Mouse (Mus musculus): ENCODE measurements at regions not wholly inside any gene's neighbourhood (a gene's known extent, or its start where the extent isn't known, plus 50 kb on each side); places are given as distances from the start of the nearest gene placed in this dataset.

GRCm38 (mm10) chr10:118605156-118605821 lies 164.4 kb downstream of the Ifng start:
- H3K4me1 ChIP-seq (ENCODE audit: control insufficient read depth in 1 of 2, insufficient read depth in 2 of 2), result peaks cover under 1 to 2% of the 10 kb centered on the region in 2 experiments; a peak in 2 of 4 replicates
- no peak overlapping the region for H3K9ac ChIP-seq (ENCODE audit: insufficient read depth, low read depth)
- H3K27me3 ChIP-seq (replicated peaks), result no peaks in the 10 kb centered on the region
- in situ Hi-C loops (cut with MboI; ENCODE audit: low pct_ligation_motif_present, low pct_unique_long_range_greater_than_20kb, low sequenced_read_pairs), result loop anchor here (10.0 kb wide), 1 partner anchor 450 kb away; no protein-coding TSS in a partner anchor
- no peak overlapping the region for H3K4me3 ChIP-seq (replicated peaks in 1 of 3; ENCODE audit: low read depth in 2 of 3, low read length in 2 of 3, poor library complexity in 1 of 3)
- no peaks in the 10 kb centered on the region for H3K36me3 ChIP-seq (replicated peaks in 1 of 2; ENCODE audit: control insufficient read depth in 1 of 2, insufficient read depth in 1 of 2, low read length in 1 of 2)
- H3K79me2 ChIP-seq (replicated peaks; ENCODE audit: control insufficient read depth, extremely low read depth, insufficient read depth, poor library complexity, severe bottlenecking), result no peaks in the 10 kb centered on the region
- H3K4me2 ChIP-seq (ENCODE audit: insufficient read depth, low read depth, poor library complexity, severe bottlenecking), result no peak overlapping the region
- no peaks in the 10 kb centered on the region for H3K9me3 ChIP-seq (replicated peaks; ENCODE audit: low read length)
- TF ChIP-seq KAT2A (IDR thresholded peaks at IDR 0.05; ENCODE audit: insufficient replicate concordance, low read length), result no peak
- no peak for TF ChIP-seq EP300 (IDR thresholded peaks at IDR 0.05; ENCODE audit: low read length)
- peak; percentile 17 to 36; a peak in 2 of 4 replicates for TF ChIP-seq CTCF (conservative IDR thresholded peaks at IDR 0.05 in 1 of 2, IDR thresholded peaks at IDR 0.05 in 1 of 2; ENCODE audit: low read depth in 2 of 2, low read length in 2 of 2)
- TF ChIP-seq POLR2A (IDR thresholded peaks at IDR 0.05; ENCODE audit: low read depth, low read length), result no peak
- TF ChIP-seq ETS1 (conservative IDR thresholded peaks at IDR 0.05; ENCODE audit: low read depth, low read length), result no peak
- peak; percentile 35 for TF ChIP-seq RAD21 (IDR thresholded peaks at IDR 0.05; ENCODE audit: low read depth, low read length)
- no peak for TF ChIP-seq RCOR1 (conservative IDR thresholded peaks at IDR 0.05; ENCODE audit: low read depth, low read length)
- TF ChIP-seq SMC3 (IDR thresholded peaks at IDR 0.05; ENCODE audit: low read depth, low read length), result peak; percentile 20; the same call in 1 of the 2 replicates
- no peak for TF ChIP-seq MYC (IDR thresholded peaks at IDR 0.05; ENCODE audit: low read depth, low read length)
- TF ChIP-seq MXI1 (IDR thresholded peaks at IDR 0.05; ENCODE audit: low read depth, low read length), result no peak
- no peak for TF ChIP-seq E2F4 (IDR thresholded peaks at IDR 0.05; ENCODE audit: insufficient replicate concordance, low read depth, low read length)
- no peak for TF ChIP-seq NELFE (IDR thresholded peaks at IDR 0.05; ENCODE audit: low read depth, low read length)
- TF ChIP-seq NRF1 (IDR thresholded peaks at IDR 0.05; ENCODE audit: low read depth, low read length), result no peak
- no peak for TF ChIP-seq UBTF (IDR thresholded peaks at IDR 0.05; ENCODE audit: low read depth, low read length)
- no peak for TF ChIP-seq ZC3H11A (IDR thresholded peaks at IDR 0.05; ENCODE audit: low read depth, low read length)
- no peak for TF ChIP-seq JUN (IDR thresholded peaks at IDR 0.05; ENCODE audit: insufficient read depth, low read depth, low read length)
- dilution Hi-C loops (cut with MboI; ENCODE audit: extremely low pct_ligation_motif_present, extremely low pct_unique_long_range_greater_than_20kb, low sequenced_read_pairs), result no loop called here
- DNase-seq (ENCODE audit: extremely low read depth), result no peak
- H3K27ac ChIP-seq (ENCODE audit: insufficient read depth, low read depth), result no peak overlapping the region

GRCm38 (mm10) chr10:118607418-118607817 lies 166.6 kb downstream of the Ifng start:
- H3K79me2 ChIP-seq (replicated peaks; ENCODE audit: control insufficient read depth, extremely low read depth, insufficient read depth, poor library complexity, severe bottlenecking), result no peaks in the 10 kb centered on the region
- no peaks in the 10 kb centered on the region for H3K27me3 ChIP-seq (replicated peaks)
- no peaks in the 10 kb centered on the region for H3K9me3 ChIP-seq (replicated peaks; ENCODE audit: low read length)
- peaks cover 0 to 5% of the 10 kb centered on the region in 2 experiments; a peak in 2 of 4 replicates for H3K4me1 ChIP-seq (ENCODE audit: control insufficient read depth in 1 of 2, insufficient read depth in 2 of 2)
- H3K36me3 ChIP-seq (replicated peaks in 1 of 2; ENCODE audit: control insufficient read depth in 1 of 2, insufficient read depth in 1 of 2, low read length in 1 of 2), result no peaks in the 10 kb centered on the region
- DNase-seq (ENCODE audit: extremely low read depth), result no peak
- in situ Hi-C loops (cut with MboI; ENCODE audit: low pct_ligation_motif_present, low pct_unique_long_range_greater_than_20kb, low sequenced_read_pairs) (loop anchor here (10.0 kb wide), 1 partner anchor 447 kb away; no protein-coding TSS in a partner anchor), dilution Hi-C loops (cut with MboI; ENCODE audit: extremely low pct_ligation_motif_present, extremely low pct_unique_long_range_greater_than_20kb, low sequenced_read_pairs) (no loop called here)
- H3K9ac ChIP-seq (ENCODE audit: insufficient read depth, low read depth), result no peak overlapping the region
- H3K4me3 ChIP-seq (replicated peaks in 1 of 3; ENCODE audit: low read depth in 2 of 3, low read length in 2 of 3, poor library complexity in 1 of 3), result no peak overlapping the region
- TF ChIP-seq CTCF (conservative IDR thresholded peaks at IDR 0.05 in 1 of 2, IDR thresholded peaks at IDR 0.05 in 1 of 2; ENCODE audit: low read depth in 2 of 2, low read length in 2 of 2), result no peak
- TF ChIP-seq POLR2A (IDR thresholded peaks at IDR 0.05; ENCODE audit: low read depth, low read length), result no peak
- no peak for TF ChIP-seq SMC3 (IDR thresholded peaks at IDR 0.05; ENCODE audit: low read depth, low read length)
- TF ChIP-seq MAX (IDR thresholded peaks at IDR 0.05; ENCODE audit: low read length), result no peak
- TF ChIP-seq PAX5 (IDR thresholded peaks at IDR 0.05; ENCODE audit: low read length), result no peak
- no peak for TF ChIP-seq UBTF (IDR thresholded peaks at IDR 0.05; ENCODE audit: low read depth, low read length)
- TF ChIP-seq HCFC1 (IDR thresholded peaks at IDR 0.05; ENCODE audit: low read depth, low read length), result no peak
- TF ChIP-seq USF1 (IDR thresholded peaks at IDR 0.05; ENCODE audit: low read depth, low read length), result no peak
- TF ChIP-seq ZKSCAN1 (IDR thresholded peaks at IDR 0.05; ENCODE audit: borderline replicate concordance, low read depth, low read length), result no peak
- TF ChIP-seq GABPA (IDR thresholded peaks at IDR 0.05; ENCODE audit: insufficient replicate concordance, low read depth, low read length), result no peak
- no peak for TF ChIP-seq ZMIZ1 (IDR thresholded peaks at IDR 0.05; ENCODE audit: low read depth, low read length)
- no peak for TF ChIP-seq E2F4 (IDR thresholded peaks at IDR 0.05; ENCODE audit: insufficient replicate concordance, low read depth, low read length)
- no peak for TF ChIP-seq NRF1 (IDR thresholded peaks at IDR 0.05; ENCODE audit: low read depth, low read length)
- H3K27ac ChIP-seq (ENCODE audit: insufficient read depth, low read depth), result no peak overlapping the region
- H3K4me2 ChIP-seq (ENCODE audit: insufficient read depth, low read depth, poor library complexity, severe bottlenecking), result no peak overlapping the region
